Mouse (Mus musculus) mouse trophoblast stem cell (cell line): ENCODE results near the gene Mog.

Source experiments
- in situ Hi-C, 2 experiments: fragments of 300-500 bp; cut with MseI, MboI; formaldehyde crosslinking; loops; 2 replicates in 1 of 2; 3 replicates in 1 of 2; pipeline ENCODE4 v1.15.1; 2025

Gene Mog

GRCm38 (mm10) chr17:37022628-37023576 lies at the start of gene Mog:
TSS of gene Mog (minus strand) at chr17:37023398.
- in situ Hi-C loops = no loop called here

- in situ Hi-C loops = no loop called here
These were observed 49.6 kb upstream of the Mog start for GRCm38 (mm10) chr17:37072730-37073276.

GRCm38 (mm10) chr17:37072080-37072729 lies 49.0 kb upstream of the Mog start:
- in situ Hi-C loops = no loop called here

GRCm38 (mm10) chr17:37070121-37070520 lies 46.9 kb upstream of the Mog start:
- in situ Hi-C loops = no loop called here

GRCm38 (mm10) chr17:37067861-37068260 lies 44.7 kb upstream of the Mog start:
- in situ Hi-C loops = no loop called here

- in situ Hi-C loops = no loop called here
These were observed 42.8 kb upstream of the Mog start for GRCm38 (mm10) chr17:37065993-37066392.

GRCm38 (mm10) chr17:37063686-37064495 lies 40.7 kb upstream of the Mog start:
- in situ Hi-C loops = no loop called here

- in situ Hi-C loops = no loop called here
These were observed 39.9 kb upstream of the Mog start for GRCm38 (mm10) chr17:37063063-37063462.

- in situ Hi-C loops = no loop called here
These were observed 39.0 kb upstream of the Mog start for GRCm38 (mm10) chr17:37062101-37062641.

GRCm38 (mm10) chr17:37061435-37061834 lies 38.2 kb upstream of the Mog start:
- in situ Hi-C loops = no loop called here

GRCm38 (mm10) chr17:37056957-37057356 lies 33.8 kb upstream of the Mog start:
- in situ Hi-C loops = no loop called here

GRCm38 (mm10) chr17:37051745-37052144 lies 28.5 kb upstream of the Mog start:
- in situ Hi-C loops = no loop called here

GRCm38 (mm10) chr17:37050876-37051275 lies 27.7 kb upstream of the Mog start:
- in situ Hi-C loops = no loop called here

GRCm38 (mm10) chr17:37050399-37050798 lies 27.2 kb upstream of the Mog start:
- in situ Hi-C loops = no loop called here

- in situ Hi-C loops = no loop called here
These were observed 26.5 kb upstream of the Mog start for GRCm38 (mm10) chr17:37049570-37050310.

- in situ Hi-C loops = no loop called here
These were observed 25.2 kb upstream of the Mog start for GRCm38 (mm10) chr17:37048383-37048782.

GRCm38 (mm10) chr17:37047981-37048380 lies 24.8 kb upstream of the Mog start:
- in situ Hi-C loops = no loop called here

GRCm38 (mm10) chr17:37047332-37047976 lies 24.3 kb upstream of the Mog start:
- in situ Hi-C loops = no loop called here

- in situ Hi-C loops = no loop called here
These were observed 23.3 kb upstream of the Mog start for GRCm38 (mm10) chr17:37046312-37047112.
